Mouse (Mus musculus) hindbrain, embryonic 10.5 days (tissue): ENCODE measurements around the gene Ms4a10. TPM values are rescaled to one million over a fixed set of nuclear protein-coding genes. Genes with fewer than 3 reads are reported as not detected.

Experiments used
- DNase-seq: peaks from one replicate; pipeline ENCODE4 v3.0.0-alpha.2; 2017; ENCODE audit warnings: low spot score
- H3K27ac ChIP-seq: fragments of 300-500 bp; sonication (generic); 2 replicates; pipeline ENCODE4 v1.5.1; 2016; ENCODE audit warnings: mild to moderate bottlenecking, moderate library complexity
- H3K27me3 ChIP-seq: fragments of 300-500 bp; sonication (generic); 2 replicates; pipeline ENCODE4 v1.6.1; 2016; ENCODE audit warnings: mild to moderate bottlenecking; ENCODE audit not compliant: poor library complexity, insufficient read depth, severe bottlenecking
- H3K36me3 ChIP-seq: fragments of 300-500 bp; sonication (generic); 2 replicates; pipeline ENCODE4 v1.6.1; 2016; ENCODE audit warnings: mild to moderate bottlenecking, moderate library complexity
- H3K4me1 ChIP-seq: fragments of 300-500 bp; sonication (generic); replicated peaks from 2 replicates; pipeline ENCODE4 v1.6.1; 2016; ENCODE audit warnings: mild to moderate bottlenecking
- H3K4me3 ChIP-seq: fragments of 300-500 bp; sonication (generic); 2 replicates; pipeline ENCODE4 v1.5.1; 2016; ENCODE audit warnings: mild to moderate bottlenecking, moderate library complexity
- H3K9me3 ChIP-seq: fragments of 300-500 bp; sonication (generic); 2 replicates; pipeline ENCODE4 v1.6.1; 2016; ENCODE audit warnings: mild to moderate bottlenecking, moderate library complexity
- WGBS: fragments of 180-500 bp; shearing (Covaris S2); methylation state at CpG from one replicate; pipeline ENCODE4 v1.1.7; 2016; 5-methylcytosine and 5-hydroxymethylcytosine counted together
- polyA plus RNA-seq: library from polyadenylated mRNA; unstranded; fragments of >200 nt; fragmentation: Nextera tagmentation; extraction: Ambion mirVana; gene quantifications from 2 replicates; pipeline ENCODE4 v1.2.1, GENCODE M21; 2016

The Ms4a10 gene
- polyA plus RNA-seq, result not detected in 2 replicates

- WGBS, result 65% methylated on average over 4 of the region's 4 CpGs
- peaks cover 12% of the 10 kb centered on the region; the same call in 1 of the 2 replicates for H3K9me3 ChIP-seq
- H3K36me3 ChIP-seq, result no peaks in the 10 kb centered on the region
- H3K27ac ChIP-seq, result no peak within 1 kb of the TSS
- no peak for DNase-seq
- H3K4me3 ChIP-seq, result no peak within 1 kb of the TSS
- H3K27me3 ChIP-seq, result no peaks in the 10 kb centered on the region
- H3K4me1 ChIP-seq, result 0 out of 2 replicates have a peak, but pooled peaks cover under 1% of the 10 kb centered on the region
Measured at GRCm38 (mm10) chr19:10974238-10974865, at the start of gene Ms4a10. TSS of gene Ms4a10 (minus strand) at chr19:10974670.

- no peaks in the 10 kb centered on the region for H3K4me1 ChIP-seq
- no peaks in the 10 kb centered on the region for H3K36me3 ChIP-seq
- DNase-seq, result no peak
- no peak overlapping the region for H3K4me3 ChIP-seq
- no peaks in the 10 kb centered on the region for H3K27me3 ChIP-seq
- no peaks in the 10 kb centered on the region for H3K9me3 ChIP-seq
- H3K27ac ChIP-seq, result no peak overlapping the region
Measured at GRCm38 (mm10) chr19:11022382-11022781, 47.9 kb upstream of the Ms4a10 start.

- H3K36me3 ChIP-seq, result no peaks in the 10 kb centered on the region
- H3K27me3 ChIP-seq, result no peaks in the 10 kb centered on the region
- no peaks in the 10 kb centered on the region for H3K9me3 ChIP-seq
- no peak within 1 kb of the TSS for H3K4me3 ChIP-seq
- 93% methylated on average over 3 of the region's 3 CpGs for WGBS
- H3K4me1 ChIP-seq, result no peaks in the 10 kb centered on the region
- DNase-seq, result no peak
- H3K27ac ChIP-seq, result no peak within 1 kb of the TSS
Measured at GRCm38 (mm10) chr19:11017891-11018290, 43.4 kb upstream of the Ms4a10 start, which contains the start of gene Ms4a18. TSS of gene Ms4a18 (minus strand) at chr19:11018031.

GRCm38 (mm10) chr19:11017251-11017650, 42.8 kb upstream of the Ms4a10 start:
- DNase-seq, result no peak
- Histone ChIP-seq H3K27ac (no peak overlapping the region), H3K4me1 (no peaks in the 10 kb centered on the region), H3K9me3 (no peaks in the 10 kb centered on the region), H3K4me3 (no peak overlapping the region), H3K27me3 (no peaks in the 10 kb centered on the region), H3K36me3 (no peaks in the 10 kb centered on the region)
- 84% methylated on average over 2 of the region's 2 CpGs for WGBS

- H3K9me3 ChIP-seq, result no peaks in the 10 kb centered on the region
- DNase-seq, result no peak
- no peak overlapping the region for H3K27ac ChIP-seq
- H3K27me3 ChIP-seq, result no peaks in the 10 kb centered on the region
- 83% methylated on average over 1 of the region's 1 CpGs for WGBS
- H3K4me1 ChIP-seq, result no peaks in the 10 kb centered on the region
- no peak overlapping the region for H3K4me3 ChIP-seq
- no peaks in the 10 kb centered on the region for H3K36me3 ChIP-seq
Measured at GRCm38 (mm10) chr19:11015998-11016397, 41.5 kb upstream of the Ms4a10 start.

- no peaks in the 10 kb centered on the region for H3K36me3 ChIP-seq
- no peak overlapping the region for H3K27ac ChIP-seq
- no peaks in the 10 kb centered on the region for H3K9me3 ChIP-seq
- no peak overlapping the region for H3K4me3 ChIP-seq
- H3K4me1 ChIP-seq, result no peaks in the 10 kb centered on the region
- no peaks in the 10 kb centered on the region for H3K27me3 ChIP-seq
- no peak for DNase-seq
Measured at GRCm38 (mm10) chr19:11015468-11015867, 41.0 kb upstream of the Ms4a10 start.

- Histone ChIP-seq H3K27ac (no peak within 1 kb of the TSS), H3K4me3 (no peak within 1 kb of the TSS), H3K36me3 (no peaks in the 10 kb centered on the region), H3K9me3 (no peaks in the 10 kb centered on the region), H3K4me1 (no peaks in the 10 kb centered on the region), H3K27me3 (no peaks in the 10 kb centered on the region)
- 84% methylated on average over 7 of the region's 7 CpGs for WGBS
- no peak for DNase-seq
Measured at GRCm38 (mm10) chr19:10993150-10993549, 18.7 kb upstream of the Ms4a10 start, which contains the start of gene Ms4a15. TSS of gene Ms4a15 (minus strand) at chr19:10993250.

- no peaks in the 10 kb centered on the region for H3K9me3 ChIP-seq
- no peaks in the 10 kb centered on the region for H3K4me1 ChIP-seq
- DNase-seq, result no peak
- no peak overlapping the region for H3K4me3 ChIP-seq
- H3K27me3 ChIP-seq, result no peaks in the 10 kb centered on the region
- H3K36me3 ChIP-seq, result no peaks in the 10 kb centered on the region
- no peak overlapping the region for H3K27ac ChIP-seq
Measured at GRCm38 (mm10) chr19:10991911-10992310, 17.4 kb upstream of the Ms4a10 start.

GRCm38 (mm10) chr19:10990751-10991150, 16.3 kb upstream of the Ms4a10 start:
- H3K27me3 ChIP-seq, result no peaks in the 10 kb centered on the region
- H3K36me3 ChIP-seq, result no peaks in the 10 kb centered on the region
- whole genome bisulfite sequencing, result 57% methylated on average over 1 of the region's 1 CpGs
- DNase-seq, result no peak
- no peak overlapping the region for H3K4me3 ChIP-seq
- H3K27ac ChIP-seq, result no peak overlapping the region
- no peaks in the 10 kb centered on the region for H3K9me3 ChIP-seq
- H3K4me1 ChIP-seq, result no peaks in the 10 kb centered on the region

- no peak for DNase-seq
- WGBS, result 85% methylated on average over 1 of the region's 1 CpGs
Measured at GRCm38 (mm10) chr19:10988563-10988962, 14.1 kb upstream of the Ms4a10 start.

GRCm38 (mm10) chr19:10985889-10986288, 11.4 kb upstream of the Ms4a10 start:
- WGBS, result 90% methylated on average over 4 of the region's 4 CpGs

More at GRCm38 (mm10) chr19:10988563-10988962, 14.1 kb upstream of the Ms4a10 start:
- H3K4me3 ChIP-seq, result no peak overlapping the region
- no peak overlapping the region for H3K27ac ChIP-seq
- H3K9me3 ChIP-seq, result no peaks in the 10 kb centered on the region
- no peaks in the 10 kb centered on the region for H3K27me3 ChIP-seq
- no peaks in the 10 kb centered on the region for H3K4me1 ChIP-seq
- no peaks in the 10 kb centered on the region for H3K36me3 ChIP-seq

GRCm38 (mm10) chr19:10984551-10984950, 10.1 kb upstream of the Ms4a10 start:
- Histone ChIP-seq H3K4me3 (no peak overlapping the region), H3K36me3 (no peaks in the 10 kb centered on the region), H3K27me3 (no peaks in the 10 kb centered on the region), H3K27ac (no peak overlapping the region), H3K4me1 (peaks cover 10% of the 10 kb centered on the region; the same call in 1 of the 2 replicates), H3K9me3 (no peaks in the 10 kb centered on the region)
- 76% methylated on average over 13 of the region's 13 CpGs for WGBS
- no peak for DNase-seq

More at GRCm38 (mm10) chr19:10985889-10986288, 11.4 kb upstream of the Ms4a10 start:
- Histone ChIP-seq H3K36me3 (no peaks in the 10 kb centered on the region), H3K4me3 (no peak overlapping the region), H3K4me1 (peaks cover 5% of the 10 kb centered on the region; the same call in 1 of the 2 replicates), H3K27ac (no peak overlapping the region), H3K9me3 (no peaks in the 10 kb centered on the region), H3K27me3 (no peaks in the 10 kb centered on the region)
- DNase-seq, result no peak

GRCm38 (mm10) chr19:10983146-10983545, 8.7 kb upstream of the Ms4a10 start:
- H3K27ac ChIP-seq, result no peak overlapping the region
- peak overlapping the region; percentile 30 for H3K4me3 ChIP-seq
- H3K9me3 ChIP-seq, result no peaks in the 10 kb centered on the region
- WGBS, result 26% methylated on average over 14 of the region's 14 CpGs
- DNase-seq, result peak; percentile 45
- H3K27me3 ChIP-seq, result no peaks in the 10 kb centered on the region
- H3K4me1 ChIP-seq, result peaks cover 12% of the 10 kb centered on the region; the same call in 1 of the 2 replicates
- no peaks in the 10 kb centered on the region for H3K36me3 ChIP-seq
